Mouse (Mus musculus): ENCODE data around the gene Zwilch. TPM values are rescaled to one million over a fixed set of nuclear protein-coding genes. Genes with fewer than 3 reads are reported as not detected.
"Not testable (repeated sequence)": the region's sequence is repeated elsewhere in the genome, so short reads cannot be mapped to it uniquely, and the experiment has no call there.

Gene Zwilch
- polyA plus RNA-seq, 1 experiment from 2014 or later, result 6.6 TPM

GRCm38 (mm10) chr9:64172145-64172815, 624 bp downstream of the Zwilch start:
- Histone ChIP-seq H3K4me3 (ENCODE audit: low read length) (peak overlapping the region; percentile 87), H3K9me3 (ENCODE audit: control insufficient read depth, low read length) (no peaks in the 10 kb centered on the region), H3K27ac (ENCODE audit: low read depth, low read length) (peak overlapping the region; percentile 88), H3K9ac (ENCODE audit: low read depth, low read length) (peak overlapping the region; percentile 84), H3K4me1 (ENCODE audit: control insufficient read depth, insufficient read depth, low read depth, low read length) (peaks cover 16% of the 10 kb centered on the region), H3K4me2 (ENCODE audit: low read length) (peak overlapping the region; percentile 91), H3K36me3 (ENCODE audit: control insufficient read depth, insufficient read depth, low read length) (peaks cover 18% of the 10 kb centered on the region), H3K27me3 (replicated peaks; ENCODE audit: control insufficient read depth, insufficient read depth, low read length) (no peaks in the 10 kb centered on the region)
- 4% methylated on average over 18 of the region's 18 CpGs for WGBS
- ATAC-seq, result peak; percentile 60

- not testable (repeated sequence) for H3K4me3 ChIP-seq (ENCODE audit: low read length); ATAC-seq; H3K27me3 ChIP-seq (replicated peaks; ENCODE audit: control insufficient read depth, insufficient read depth, low read length); H3K9ac ChIP-seq (ENCODE audit: low read depth, low read length); H3K36me3 ChIP-seq (ENCODE audit: control insufficient read depth, insufficient read depth, low read length); H3K4me2 ChIP-seq (ENCODE audit: low read length); H3K9me3 ChIP-seq (ENCODE audit: control insufficient read depth, low read length); H3K27ac ChIP-seq (ENCODE audit: low read depth, low read length)
- peaks cover 14% of the 10 kb centered on the region for H3K4me1 ChIP-seq (ENCODE audit: control insufficient read depth, insufficient read depth, low read depth, low read length)
- WGBS, result 98% methylated on average over 3 of the region's 3 CpGs
Measured at GRCm38 (mm10) chr9:64169967-64170366, 2.9 kb downstream of the Zwilch start.

- Histone ChIP-seq H3K9me3 (ENCODE audit: control insufficient read depth, low read length) (no peaks in the 10 kb centered on the region), H3K9ac (ENCODE audit: low read depth, low read length) (no peak overlapping the region), H3K36me3 (ENCODE audit: control insufficient read depth, insufficient read depth, low read length) (no peaks in the 10 kb centered on the region), H3K4me2 (ENCODE audit: low read length) (no peak overlapping the region), H3K27ac (ENCODE audit: low read depth, low read length) (no peak overlapping the region), H3K4me1 (ENCODE audit: control insufficient read depth, insufficient read depth, low read depth, low read length) (no peaks in the 10 kb centered on the region), H3K27me3 (replicated peaks; ENCODE audit: control insufficient read depth, insufficient read depth, low read length) (no peaks in the 10 kb centered on the region), H3K4me3 (ENCODE audit: low read length) (no peak overlapping the region)
- no peak for ATAC-seq
- WGBS, result 89% methylated on average over 5 of the region's 5 CpGs
Measured at GRCm38 (mm10) chr9:64160471-64160870, 12.4 kb downstream of the Zwilch start.

GRCm38 (mm10) chr9:64156641-64157040, 16.3 kb downstream of the Zwilch start:
- 96% methylated on average over 1 of the region's 1 CpGs for WGBS
- H3K9ac ChIP-seq (ENCODE audit: low read depth, low read length), result no peak overlapping the region
- no peak overlapping the region for H3K4me2 ChIP-seq (ENCODE audit: low read length)
- H3K4me1 ChIP-seq (ENCODE audit: control insufficient read depth, insufficient read depth, low read depth, low read length), result no peaks in the 10 kb centered on the region
- ATAC-seq, result no peak
- no peak overlapping the region for H3K27ac ChIP-seq (ENCODE audit: low read depth, low read length)
- H3K27me3 ChIP-seq (replicated peaks; ENCODE audit: control insufficient read depth, insufficient read depth, low read length), result no peaks in the 10 kb centered on the region
- no peaks in the 10 kb centered on the region for H3K9me3 ChIP-seq (ENCODE audit: control insufficient read depth, low read length)
- no peaks in the 10 kb centered on the region for H3K36me3 ChIP-seq (ENCODE audit: control insufficient read depth, insufficient read depth, low read length)
- no peak overlapping the region for H3K4me3 ChIP-seq (ENCODE audit: low read length)

GRCm38 (mm10) chr9:64139879-64140278, 33.0 kb downstream of the Zwilch start:
- Histone ChIP-seq H3K36me3 (ENCODE audit: control insufficient read depth, insufficient read depth, low read length) (no peaks in the 10 kb centered on the region), H3K27me3 (replicated peaks; ENCODE audit: control insufficient read depth, insufficient read depth, low read length) (no peaks in the 10 kb centered on the region), H3K9me3 (ENCODE audit: control insufficient read depth, low read length) (no peaks in the 10 kb centered on the region), H3K4me2 (ENCODE audit: low read length) (no peak overlapping the region), H3K27ac (ENCODE audit: low read depth, low read length) (no peak overlapping the region), H3K4me1 (ENCODE audit: control insufficient read depth, insufficient read depth, low read depth, low read length) (no peaks in the 10 kb centered on the region), H3K4me3 (ENCODE audit: low read length) (no peak overlapping the region), H3K9ac (ENCODE audit: low read depth, low read length) (no peak overlapping the region)
- ATAC-seq, result no peak
- 91% methylated on average over 9 of the region's 9 CpGs for WGBS

- H3K27ac ChIP-seq (ENCODE audit: low read depth, low read length); H3K4me3 ChIP-seq (ENCODE audit: low read length); H3K36me3 ChIP-seq (ENCODE audit: control insufficient read depth, insufficient read depth, low read length); H3K9me3 ChIP-seq (ENCODE audit: control insufficient read depth, low read length); H3K4me1 ChIP-seq (ENCODE audit: control insufficient read depth, insufficient read depth, low read depth, low read length); H3K4me2 ChIP-seq (ENCODE audit: low read length); H3K27me3 ChIP-seq (replicated peaks; ENCODE audit: control insufficient read depth, insufficient read depth, low read length); H3K9ac ChIP-seq (ENCODE audit: low read depth, low read length); ATAC-seq: not testable (repeated sequence)
- WGBS, result 3% methylated on average over 6 of the region's 6 CpGs
Measured at GRCm38 (mm10) chr9:64138896-64139295, 34.0 kb downstream of the Zwilch start.

- Histone ChIP-seq H3K4me3 (ENCODE audit: low read length) (no peak overlapping the region), H3K4me1 (ENCODE audit: control insufficient read depth, insufficient read depth, low read depth, low read length) (no peaks in the 10 kb centered on the region), H3K27me3 (replicated peaks; ENCODE audit: control insufficient read depth, insufficient read depth, low read length) (no peaks in the 10 kb centered on the region), H3K4me2 (ENCODE audit: low read length) (no peak overlapping the region), H3K9ac (ENCODE audit: low read depth, low read length) (no peak overlapping the region), H3K36me3 (ENCODE audit: control insufficient read depth, insufficient read depth, low read length) (no peaks in the 10 kb centered on the region), H3K9me3 (ENCODE audit: control insufficient read depth, low read length) (no peaks in the 10 kb centered on the region), H3K27ac (ENCODE audit: low read depth, low read length) (no peak overlapping the region)
- no peak for ATAC-seq
- 86% methylated on average over 6 of the region's 6 CpGs for WGBS
Measured at GRCm38 (mm10) chr9:64131623-64132022, 41.3 kb downstream of the Zwilch start.

- Histone ChIP-seq H3K36me3 (ENCODE audit: control insufficient read depth, insufficient read depth, low read length) (no peaks in the 10 kb centered on the region), H3K27ac (ENCODE audit: low read depth, low read length) (no peak overlapping the region), H3K27me3 (replicated peaks; ENCODE audit: control insufficient read depth, insufficient read depth, low read length) (no peaks in the 10 kb centered on the region), H3K4me1 (ENCODE audit: control insufficient read depth, insufficient read depth, low read depth, low read length) (no peaks in the 10 kb centered on the region), H3K4me2 (ENCODE audit: low read length) (no peak overlapping the region), H3K9me3 (ENCODE audit: control insufficient read depth, low read length) (no peaks in the 10 kb centered on the region), H3K4me3 (ENCODE audit: low read length) (no peak overlapping the region), H3K9ac (ENCODE audit: low read depth, low read length) (no peak overlapping the region)
- ATAC-seq, result no peak
- 74% methylated on average over 12 of the region's 12 CpGs for WGBS
Measured at GRCm38 (mm10) chr9:64126121-64126520, 46.8 kb downstream of the Zwilch start.

- Histone ChIP-seq H3K9me3 (ENCODE audit: control insufficient read depth, low read length) (no peaks in the 10 kb centered on the region), H3K27me3 (replicated peaks; ENCODE audit: control insufficient read depth, insufficient read depth, low read length) (no peaks in the 10 kb centered on the region), H3K4me3 (ENCODE audit: low read length) (no peak overlapping the region), H3K27ac (ENCODE audit: low read depth, low read length) (no peak overlapping the region), H3K4me1 (ENCODE audit: control insufficient read depth, insufficient read depth, low read depth, low read length) (no peaks in the 10 kb centered on the region), H3K36me3 (ENCODE audit: control insufficient read depth, insufficient read depth, low read length) (no peaks in the 10 kb centered on the region), H3K4me2 (ENCODE audit: low read length) (no peak overlapping the region), H3K9ac (ENCODE audit: low read depth, low read length) (no peak overlapping the region)
- no peak for ATAC-seq
- 61% methylated on average over 3 of the region's 3 CpGs for WGBS
Measured at GRCm38 (mm10) chr9:64125307-64125706, 47.6 kb downstream of the Zwilch start.

All from hindbrain, embryonic 16.5 days (tissue).